Mouse (Mus musculus) forebrain, embryonic 14.5 days (tissue): Measurements from ENCODE around the gene Cd164l2. TPM values are rescaled to one million over a fixed set of nuclear protein-coding genes. Genes with fewer than 3 reads are reported as not detected.

ENCODE experiments used
- ATAC-seq: fragments of 200-750 bp; cut with Nextera tagmentation; 2 replicates; pipeline ENCODE4 v1.8.0; 2017; ENCODE audit warnings: mild to moderate bottlenecking, moderate library complexity
- DNase-seq: peaks from one replicate; pipeline ENCODE4 v3.0.0-alpha.2; 2015; ENCODE audit warnings: low spot score
- H3K27ac ChIP-seq: fragments of 300-500 bp; sonication (generic); 2 replicates; pipeline ENCODE4 v1.5.1; 2014; ENCODE audit warnings: low read depth, mild to moderate bottlenecking, control low read depth, low read length, moderate library complexity
- H3K27me3 ChIP-seq: fragments of 300-500 bp; sonication (generic); replicated peaks from 2 replicates; pipeline ENCODE4 v1.6.1; 2014; ENCODE audit warnings: low read length, control low read depth, mixed read lengths; ENCODE audit not compliant: control insufficient read depth, insufficient read depth
- H3K36me3 ChIP-seq: fragments of 300-500 bp; sonication (generic); 2 replicates; pipeline ENCODE4 v1.6.1; 2014; ENCODE audit warnings: low read length, control low read depth; ENCODE audit not compliant: control insufficient read depth, insufficient read depth
- H3K4me1 ChIP-seq: fragments of 300-500 bp; sonication (generic); 2 replicates; pipeline ENCODE4 v1.6.1; 2014; ENCODE audit warnings: antibody characterized with exemption, low read length, control low read depth; ENCODE audit not compliant: control insufficient read depth, insufficient read depth
- H3K4me2 ChIP-seq: fragments of 300-500 bp; sonication (generic); 2 replicates; pipeline ENCODE4 v1.6.1; 2014; ENCODE audit warnings: mild to moderate bottlenecking, control low read depth, low read length
- H3K4me3 ChIP-seq: fragments of 300-500 bp; sonication (generic); 2 replicates; pipeline ENCODE4 v1.5.1; 2014; ENCODE audit warnings: low read depth, low read length, control low read depth
- H3K9ac ChIP-seq: fragments of 300-500 bp; sonication (generic); 2 replicates; pipeline ENCODE4 v1.6.1; 2014; ENCODE audit warnings: mild to moderate bottlenecking, low read length, control low read depth, moderate library complexity
- H3K9me3 ChIP-seq: fragments of 300-500 bp; sonication (generic); replicated peaks from 2 replicates; pipeline ENCODE4 v1.6.1; 2016; ENCODE audit warnings: low read length, control low read depth, mixed read lengths; ENCODE audit not compliant: control insufficient read depth
- WGBS: fragments of 180-500 bp; shearing (Covaris S2); extraction: QIAGEN DNeasy Blood & Tissue Kit; methylation state at CpG from one replicate; pipeline ENCODE4 v1.1.7; 2014; 5-methylcytosine and 5-hydroxymethylcytosine counted together
- microRNA-seq: library from miRNA; unstranded; fragments of <30 nt; microRNA quantifications from one replicate; pipeline ENCODE4, GENCODE M21; 2016
- polyA plus RNA-seq: library from polyadenylated mRNA; unstranded; fragments of >200 nt; fragmentation: Nextera tagmentation; extraction: Ambion mirVana; gene quantifications from 2 replicates; pipeline ENCODE4 v1.2.1, GENCODE M21; 2014

The Cd164l2 gene
- polyA plus RNA-seq, 1 experiment from 2014 or later: 0.43 TPM

GRCm38 (mm10) chr4:133269596-133269995 lies 57.7 kb downstream of the Cd164l2 start:
- Histone ChIP-seq H3K4me2 (no peak overlapping the region), H3K27ac (no peak overlapping the region), H3K27me3 (no peaks in the 10 kb centered on the region), H3K9ac (no peak overlapping the region), H3K36me3 (peaks cover 61% of the 10 kb centered on the region), H3K4me3 (no peak overlapping the region), H3K4me1 (no peaks in the 10 kb centered on the region), H3K9me3 (no peaks in the 10 kb centered on the region)
- 90% methylated on average over 3 of the region's 3 CpGs for WGBS
- ATAC-seq (no peak), DNase-seq (no peak)

- no peak for ATAC-seq
- 91% methylated on average over 9 of the region's 9 CpGs for WGBS
- no peak for DNase-seq
- peaks cover under 1% of the 10 kb centered on the region; the same call in 1 of the 2 replicates for H3K4me1 ChIP-seq
- no peak overlapping the region for H3K9ac ChIP-seq
- no peaks in the 10 kb centered on the region for H3K27me3 ChIP-seq
- H3K27ac ChIP-seq: no peak overlapping the region
- H3K4me2 ChIP-seq: no peak overlapping the region
- peaks cover 50% of the 10 kb centered on the region for H3K36me3 ChIP-seq
- H3K9me3 ChIP-seq: no peaks in the 10 kb centered on the region
- no peak overlapping the region for H3K4me3 ChIP-seq
Measured at GRCm38 (mm10) chr4:133270929-133271328, 59.0 kb downstream of the Cd164l2 start.

Small RNAs within 50 kb of the gene (microRNA-seq; reads per million reads assigned to microRNA genes)
- 0.66 reads per million for gene Mir7017

Other genes starting within 250 kb of the Cd164l2 start
- 0.23 TPM in 1 of 2 replicates, not detected in the other for gene Fgr, start 238.0 kb upstream of the Cd164l2 start, polyA plus RNA-seq
- gene Ahdc1, start 200.9 kb upstream of the Cd164l2 start, polyA plus RNA-seq: 8.6 and 12.2 TPM in 2 replicates
- 28.3 and 30.4 TPM in 2 replicates for gene Wasf2, start 81.6 kb upstream of the Cd164l2 start, polyA plus RNA-seq
- gene Gpr3, start 405 bp downstream of the Cd164l2 start, polyA plus RNA-seq: 0.62 and 1.1 TPM in 2 replicates
- gene Map3k6, start 28.7 kb downstream of the Cd164l2 start, polyA plus RNA-seq: 1.1 and 1.7 TPM in 2 replicates
- 0.32 and 0.54 TPM in 2 replicates for gene Sytl1, start 51.0 kb downstream of the Cd164l2 start, polyA plus RNA-seq
- gene Tmem222, start 65.7 kb downstream of the Cd164l2 start, polyA plus RNA-seq: 125 and 131 TPM in 2 replicates
- 17.5 and 18.9 TPM in 2 replicates for gene Wdtc1, start 141.3 kb downstream of the Cd164l2 start, polyA plus RNA-seq
- 4.4 and 7.3 TPM in 2 replicates for gene Slc9a1, start 157.6 kb downstream of the Cd164l2 start, polyA plus RNA-seq